Mouse (Mus musculus) lung, embryonic 16.5 days (tissue): ENCODE data around the gene Ttll8. TPM values are rescaled to one million over a fixed set of nuclear protein-coding genes. Genes with fewer than 3 reads are reported as not detected.
A peak's percentile ranks its signal among the peaks of the same experiment; 100 is the strongest.

Experiments used
- ATAC-seq: fragments of 200-750 bp; cut with Nextera tagmentation; 2 replicates; pipeline ENCODE4 v1.8.0; 2017; ENCODE audit warnings: low read depth, mild to moderate bottlenecking, moderate library complexity
- H3K27ac ChIP-seq: fragments of 300-500 bp; sonication (generic); 2 replicates; pipeline ENCODE4 v1.5.1; 2014; ENCODE audit warnings: mild to moderate bottlenecking, control low read depth, low read length
- H3K27me3 ChIP-seq: fragments of 300-500 bp; sonication (generic); 2 replicates; pipeline ENCODE4 v1.6.1; 2014; ENCODE audit warnings: low read depth, low read length, mixed read lengths; ENCODE audit not compliant: control insufficient read depth, insufficient read depth
- H3K36me3 ChIP-seq: fragments of 300-500 bp; sonication (generic); 2 replicates; pipeline ENCODE4 v1.6.1; 2014; ENCODE audit warnings: low read length; ENCODE audit not compliant: control insufficient read depth, insufficient read depth
- H3K4me1 ChIP-seq: fragments of 300-500 bp; sonication (generic); replicated peaks from 2 replicates; pipeline ENCODE4 v1.6.1; 2014; ENCODE audit warnings: low read length, mixed read lengths; ENCODE audit not compliant: control insufficient read depth, insufficient read depth
- H3K4me2 ChIP-seq: fragments of 300-500 bp; sonication (generic); 2 replicates; pipeline ENCODE4 v1.6.1; 2014; ENCODE audit warnings: low read depth, low read length, control low read depth
- H3K4me3 ChIP-seq: fragments of 300-500 bp; sonication (generic); 2 replicates; pipeline ENCODE4 v1.5.1; 2014; ENCODE audit warnings: mild to moderate bottlenecking, low read length, control low read depth
- H3K9ac ChIP-seq: fragments of 300-500 bp; sonication (generic); 2 replicates; pipeline ENCODE4 v1.6.1; 2014; ENCODE audit warnings: low read length, control low read depth
- H3K9me3 ChIP-seq: fragments of 300-500 bp; sonication (generic); 2 replicates; pipeline ENCODE4 v1.6.1; 2016; ENCODE audit warnings: low read length; ENCODE audit not compliant: control insufficient read depth
- WGBS: fragments of 180-500 bp; shearing (Covaris S2); extraction: QIAGEN DNeasy Blood & Tissue Kit; methylation state at CpG from one replicate; pipeline ENCODE4 v1.1.7; 2014; 5-methylcytosine and 5-hydroxymethylcytosine counted together
- polyA plus RNA-seq: library from polyadenylated mRNA; unstranded; fragments of >200 nt; fragmentation: Nextera tagmentation; extraction: Ambion mirVana; gene quantifications from 2 replicates; pipeline ENCODE4 v1.2.1, GENCODE M21; 2015

Gene Ttll8
- not detected in 2 replicates for polyA plus RNA-seq

DNA sequence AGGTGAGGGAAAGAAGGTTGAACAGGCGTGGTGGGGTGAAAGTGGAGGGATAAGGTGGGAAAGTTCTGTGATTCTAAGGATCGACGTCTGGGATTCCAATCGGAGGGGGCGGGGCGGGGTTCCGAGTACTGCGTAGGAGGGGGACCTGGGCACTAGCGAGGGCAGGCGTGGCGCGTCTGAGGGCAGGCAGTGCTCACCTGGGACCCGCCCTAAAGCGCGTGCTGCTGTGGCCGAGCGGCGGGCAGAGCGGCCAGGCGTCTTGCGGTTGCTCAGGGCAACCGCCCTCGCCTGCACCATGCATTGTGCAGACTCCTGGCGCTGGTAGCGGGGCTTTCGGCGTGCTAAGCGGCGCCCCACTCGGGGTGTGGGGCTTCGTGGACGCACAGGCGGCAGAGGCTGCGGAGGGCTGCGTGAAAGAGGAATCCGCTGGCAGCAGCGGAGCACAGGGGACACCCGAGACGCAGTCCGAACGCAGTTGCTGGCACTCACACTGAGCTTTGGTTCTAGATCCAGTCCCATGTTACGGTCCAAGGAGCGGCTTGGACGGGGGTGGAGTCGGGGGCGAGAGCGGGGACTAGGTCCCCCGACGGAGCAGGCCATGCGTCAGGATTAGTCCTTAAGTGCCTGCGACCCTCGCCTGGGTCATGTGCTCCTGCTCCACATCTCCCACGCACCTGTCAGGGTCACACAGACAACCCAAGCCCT is at the start of gene Ttll8:
Ttll8 (minus strand) TSS at position 51 of the 705 bp plus-strand sequence.
- H3K9ac ChIP-seq = 0 out of 2 replicates have a peak within 1 kb of the TSS, but pooled peaks have one; percentile 26
- WGBS = 3% methylated on average over 52 of the region's 53 CpGs

DNA sequence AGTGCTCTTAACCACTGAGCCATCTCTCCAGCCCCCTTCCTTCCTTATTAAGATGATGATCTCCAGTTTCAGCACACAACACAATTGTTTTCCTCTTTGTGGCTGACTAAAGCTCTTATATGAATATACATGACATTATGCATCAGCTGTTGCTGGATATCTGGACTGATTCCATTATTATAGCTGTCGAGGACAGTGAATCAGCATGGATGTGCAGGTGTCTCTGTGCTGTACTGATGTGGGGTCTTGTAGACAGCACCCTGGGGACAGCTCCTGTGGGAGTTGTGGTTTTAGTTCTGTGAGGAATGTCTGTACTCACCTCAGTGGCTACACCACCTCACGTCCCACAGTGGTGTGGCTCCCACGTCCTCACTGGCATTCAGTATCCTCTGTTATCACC is 47.0 kb upstream of the Ttll8 start:
- no peak overlapping the region for H3K27ac ChIP-seq
- H3K4me2 ChIP-seq = no peak overlapping the region
- ATAC-seq = no peak
- H3K9me3 ChIP-seq = no peaks in the 10 kb centered on the region
- H3K4me1 ChIP-seq = no peaks in the 10 kb centered on the region
- H3K4me3 ChIP-seq = no peak overlapping the region
- no peak overlapping the region for H3K9ac ChIP-seq
- H3K27me3 ChIP-seq = no peaks in the 10 kb centered on the region
- no peaks in the 10 kb centered on the region for H3K36me3 ChIP-seq
- WGBS = 57% methylated on average over 3 of the region's 3 CpGs

More for the DNA sequence above, at the start of gene Ttll8:
- Histone ChIP-seq H3K27ac (no peak within 1 kb of the TSS), H3K4me2 (peak within 1 kb of the TSS; percentile 62), H3K4me1 (no peaks in the 10 kb centered on the region; the same call in 1 of the 2 replicates), H3K36me3 (no peaks in the 10 kb centered on the region), H3K27me3 (peaks cover 19% of the 10 kb centered on the region), H3K4me3 (peak within 1 kb of the TSS; percentile 37), H3K9me3 (no peaks in the 10 kb centered on the region)
- peak; percentile 92 for ATAC-seq

- ATAC-seq = no peak
- H3K27ac ChIP-seq = no peak overlapping the region
- no peak overlapping the region for H3K4me3 ChIP-seq
- H3K9me3 ChIP-seq = no peaks in the 10 kb centered on the region
- no peak overlapping the region for H3K9ac ChIP-seq
- H3K4me1 ChIP-seq = no peaks in the 10 kb centered on the region
- WGBS = 61% methylated on average over 2 of the region's 2 CpGs
- no peaks in the 10 kb centered on the region for H3K36me3 ChIP-seq
- H3K27me3 ChIP-seq = no peaks in the 10 kb centered on the region
- no peak overlapping the region for H3K4me2 ChIP-seq
Measured at GRCm38 (mm10) chr15:89000367-89000766, 46.1 kb upstream of the Ttll8 start.

GRCm38 (mm10) chr15:88999124-88999523 is 44.9 kb upstream of the Ttll8 start:
- Histone ChIP-seq H3K9me3 (no peaks in the 10 kb centered on the region), H3K4me3 (no peak overlapping the region), H3K36me3 (no peaks in the 10 kb centered on the region), H3K9ac (no peak overlapping the region), H3K27me3 (no peaks in the 10 kb centered on the region), H3K4me1 (no peaks in the 10 kb centered on the region), H3K4me2 (no peak overlapping the region), H3K27ac (no peak overlapping the region)
- 65% methylated on average over 2 of the region's 2 CpGs for WGBS
- no peak for ATAC-seq

- no peak overlapping the region for H3K4me3 ChIP-seq
Measured at GRCm38 (mm10) chr15:88998636-88999035, 44.4 kb upstream of the Ttll8 start.

GRCm38 (mm10) chr15:88989236-88989635 is 35.0 kb upstream of the Ttll8 start:
- H3K27ac ChIP-seq = no peak overlapping the region
- H3K4me1 ChIP-seq = no peaks in the 10 kb centered on the region
- 27% methylated on average over 2 of the region's 2 CpGs for WGBS
- no peaks in the 10 kb centered on the region for H3K27me3 ChIP-seq
- H3K36me3 ChIP-seq = no peaks in the 10 kb centered on the region
- ATAC-seq = no peak
- no peak overlapping the region for H3K9ac ChIP-seq
- no peak overlapping the region for H3K4me3 ChIP-seq
- H3K9me3 ChIP-seq = no peaks in the 10 kb centered on the region
- no peak overlapping the region for H3K4me2 ChIP-seq

More at GRCm38 (mm10) chr15:88998636-88999035, 44.4 kb upstream of the Ttll8 start:
- H3K27ac ChIP-seq = no peak overlapping the region
- no peaks in the 10 kb centered on the region for H3K9me3 ChIP-seq
- WGBS = 67% methylated on average over 8 of the region's 8 CpGs
- H3K9ac ChIP-seq = no peak overlapping the region
- H3K4me1 ChIP-seq = no peaks in the 10 kb centered on the region
- no peak overlapping the region for H3K4me2 ChIP-seq
- H3K27me3 ChIP-seq = no peaks in the 10 kb centered on the region
- no peaks in the 10 kb centered on the region for H3K36me3 ChIP-seq
- ATAC-seq = no peak

- WGBS = 91% methylated on average over 29 of the region's 31 CpGs
- no peak for ATAC-seq
- Histone ChIP-seq H3K36me3 (no peaks in the 10 kb centered on the region), H3K9ac (no peak within 1 kb of the TSS), H3K27me3 (no peaks in the 10 kb centered on the region), H3K4me2 (no peak within 1 kb of the TSS), H3K9me3 (no peaks in the 10 kb centered on the region), H3K4me1 (peaks cover 4% of the 10 kb centered on the region; the same call in 1 of the 2 replicates), H3K4me3 (no peak within 1 kb of the TSS), H3K27ac (no peak within 1 kb of the TSS)
Measured at GRCm38 (mm10) chr15:88982534-88983079, 28.4 kb upstream of the Ttll8 start, which contains the start of gene Mov10l1. Gene Mov10l1, plus strand, starts transcription at chr15:88982909.

- no peak overlapping the region for H3K9ac ChIP-seq
- no peak overlapping the region for H3K27ac ChIP-seq
- 61% methylated on average over 3 of the region's 3 CpGs for WGBS
- no peak for ATAC-seq
- H3K27me3 ChIP-seq = no peaks in the 10 kb centered on the region
- no peaks in the 10 kb centered on the region for H3K9me3 ChIP-seq
- no peak overlapping the region for H3K4me2 ChIP-seq
- H3K36me3 ChIP-seq = no peaks in the 10 kb centered on the region
- H3K4me3 ChIP-seq = no peak overlapping the region
- H3K4me1 ChIP-seq = peaks cover 4% of the 10 kb centered on the region; the same call in 1 of the 2 replicates
Measured at GRCm38 (mm10) chr15:88979138-88979446, 24.9 kb upstream of the Ttll8 start.

GRCm38 (mm10) chr15:88978281-88979137 is 24.3 kb upstream of the Ttll8 start, which contains the start of gene Mlc1:
Gene Mlc1, minus strand, starts transcription at chr15:88979007.
- Histone ChIP-seq H3K4me3 (no peak within 1 kb of the TSS), H3K27me3 (no peaks in the 10 kb centered on the region), H3K4me2 (no peak within 1 kb of the TSS; the same call in 1 of the 2 replicates), H3K9me3 (no peaks in the 10 kb centered on the region), H3K4me1 (peaks cover 4% of the 10 kb centered on the region; the same call in 1 of the 2 replicates), H3K27ac (no peak within 1 kb of the TSS), H3K9ac (no peak within 1 kb of the TSS), H3K36me3 (no peaks in the 10 kb centered on the region)
- ATAC-seq = peak; percentile 45; the same call in 1 of the 2 replicates
- 66% methylated on average over 10 of the region's 10 CpGs for WGBS
